Mouse (Mus musculus): ENCODE measurements around the gene Hcn2.

- no peak for TF ChIP-seq CTCF (IDR thresholded peaks at IDR 0.05; ENCODE audit: low read depth)
- TF ChIP-seq EP300 (IDR thresholded peaks at IDR 0.05; ENCODE audit: low read depth) = no peak
These were observed 9.9 kb upstream of the Hcn2 start for GRCm38 (mm10) chr10:79706406-79707094.

Data from liver, postnatal 0 days (tissue).